Mouse (Mus musculus): ENCODE measurements around the gene Zbtb46. TPM values are rescaled to one million over a fixed set of nuclear protein-coding genes. Genes with fewer than 3 reads are reported as not detected.
"Not testable (repeated sequence)": the region's sequence is repeated elsewhere in the genome, so short reads cannot be mapped to it uniquely, and the experiment has no call there.

Zbtb46 gene
- polyA plus RNA-seq (2015; fragmentation: Nextera tagmentation; extraction: Ambion mirVana): 25.5 and 28.0 TPM in 2 replicates

DNA sequence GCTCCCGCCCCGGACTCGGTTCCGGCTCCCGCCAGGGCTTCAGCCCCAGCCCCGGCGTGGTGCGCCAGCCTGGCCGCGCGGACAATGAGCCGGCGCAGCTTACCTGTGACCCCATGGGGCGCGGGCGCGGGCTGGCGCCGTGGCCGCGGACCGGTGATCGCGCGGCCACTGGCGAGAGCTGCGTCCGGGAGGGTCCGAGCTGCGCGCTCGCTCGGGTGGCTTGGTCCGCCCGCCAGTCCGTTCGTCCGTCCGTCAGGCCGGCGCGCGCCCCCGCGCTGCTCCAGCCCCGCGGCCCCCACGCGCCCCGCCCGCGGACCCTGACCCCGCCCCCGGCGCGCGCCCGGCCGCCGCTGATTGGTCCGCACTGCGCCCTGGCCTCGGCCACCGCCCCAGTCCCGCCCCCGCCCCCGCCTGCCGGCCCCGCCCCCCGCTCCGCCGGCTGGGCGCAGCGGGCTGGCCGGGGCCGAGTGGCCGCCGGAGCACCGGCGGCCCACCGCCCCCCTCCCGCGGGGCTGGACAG lies at the start of gene Zbtb46:
TSS of gene Zbtb46 (minus strand) at position 274 of the 520 bp plus-strand sequence.
- Histone ChIP-seq H3K9me3 (replicated peaks) (no peaks in the 10 kb centered on the region), H3K4me2 (peak within 1 kb of the TSS; percentile 99), H3K27me3 (no peaks in the 10 kb centered on the region), H3K4me3 (replicated peaks) (peak within 1 kb of the TSS; percentile 96), H3K9ac (peak within 1 kb of the TSS; percentile 93), H3K27ac (peak within 1 kb of the TSS; percentile 97), H3K36me3 (no peaks in the 10 kb centered on the region), H3K4me1 (peaks cover 64% of the 10 kb centered on the region)
- ATAC-seq (replicated peaks; ENCODE audit: low FRiP score): peak; percentile 92
- WGBS: under 1% methylated on average over 55 of the region's 83 CpGs

DNA sequence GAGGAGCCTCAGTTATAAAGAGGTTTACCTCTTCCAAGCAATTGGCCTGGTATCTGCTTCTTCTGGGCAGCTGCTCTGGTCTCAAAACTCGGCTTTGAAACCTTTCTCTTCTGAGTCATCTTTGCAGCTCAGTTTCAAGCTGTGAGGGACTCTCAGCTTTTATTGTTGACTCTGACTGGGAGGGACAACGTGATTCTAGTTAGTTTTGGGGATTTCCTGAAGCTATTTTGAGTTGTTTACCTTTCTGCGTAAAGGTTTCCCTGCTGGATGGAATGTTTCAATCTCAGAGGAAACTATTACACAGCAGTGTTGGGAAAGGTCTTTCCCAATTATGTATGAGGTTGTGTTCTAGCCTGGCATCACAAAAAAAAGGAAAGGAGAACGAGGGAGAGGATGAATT lies 39.4 kb upstream of the Zbtb46 start:
- no peak overlapping the region for H3K9ac ChIP-seq
- no peaks in the 10 kb centered on the region for H3K9me3 ChIP-seq (replicated peaks)
- peaks cover 18% of the 10 kb centered on the region for H3K4me1 ChIP-seq
- peaks cover 50% of the 10 kb centered on the region for H3K36me3 ChIP-seq
- WGBS: 76% methylated on average over 4 of the region's 4 CpGs
- H3K27me3 ChIP-seq: no peaks in the 10 kb centered on the region
- no peak overlapping the region; the same call in 1 of the 2 replicates for H3K4me3 ChIP-seq (replicated peaks)
- ATAC-seq (replicated peaks; ENCODE audit: low FRiP score): no peak
- no peak overlapping the region for H3K27ac ChIP-seq
- peak overlapping the region; percentile 89; the same call in 1 of the 2 replicates for H3K4me2 ChIP-seq

DNA sequence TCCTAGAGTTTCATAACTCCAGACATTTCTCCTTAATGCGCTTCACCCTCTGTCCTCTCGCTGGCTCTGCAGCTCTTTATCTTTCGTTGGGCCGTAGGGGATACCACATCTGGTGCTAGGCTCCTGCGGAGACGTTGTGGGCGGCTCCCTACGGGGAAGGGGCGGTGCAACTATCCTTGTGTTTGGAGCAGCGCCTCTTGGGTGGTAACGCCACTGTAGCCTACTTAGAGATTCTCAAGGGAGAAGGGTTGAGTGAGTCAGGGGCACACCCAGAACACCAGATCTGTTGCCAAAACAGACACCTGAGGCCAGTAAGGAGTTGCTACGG lies 38.3 kb upstream of the Zbtb46 start:
- ATAC-seq (replicated peaks; ENCODE audit: low FRiP score): peak; percentile 79
- WGBS: 1% methylated on average over 12 of the region's 12 CpGs
- Histone ChIP-seq H3K27me3 (no peaks in the 10 kb centered on the region), H3K9me3 (replicated peaks) (no peaks in the 10 kb centered on the region), H3K4me3 (replicated peaks) (peak overlapping the region; percentile 85), H3K36me3 (peaks cover 39% of the 10 kb centered on the region), H3K9ac (peak overlapping the region; percentile 88), H3K27ac (peak overlapping the region; percentile 98), H3K4me2 (peak overlapping the region; percentile 89), H3K4me1 (peaks cover 22% of the 10 kb centered on the region)

DNA sequence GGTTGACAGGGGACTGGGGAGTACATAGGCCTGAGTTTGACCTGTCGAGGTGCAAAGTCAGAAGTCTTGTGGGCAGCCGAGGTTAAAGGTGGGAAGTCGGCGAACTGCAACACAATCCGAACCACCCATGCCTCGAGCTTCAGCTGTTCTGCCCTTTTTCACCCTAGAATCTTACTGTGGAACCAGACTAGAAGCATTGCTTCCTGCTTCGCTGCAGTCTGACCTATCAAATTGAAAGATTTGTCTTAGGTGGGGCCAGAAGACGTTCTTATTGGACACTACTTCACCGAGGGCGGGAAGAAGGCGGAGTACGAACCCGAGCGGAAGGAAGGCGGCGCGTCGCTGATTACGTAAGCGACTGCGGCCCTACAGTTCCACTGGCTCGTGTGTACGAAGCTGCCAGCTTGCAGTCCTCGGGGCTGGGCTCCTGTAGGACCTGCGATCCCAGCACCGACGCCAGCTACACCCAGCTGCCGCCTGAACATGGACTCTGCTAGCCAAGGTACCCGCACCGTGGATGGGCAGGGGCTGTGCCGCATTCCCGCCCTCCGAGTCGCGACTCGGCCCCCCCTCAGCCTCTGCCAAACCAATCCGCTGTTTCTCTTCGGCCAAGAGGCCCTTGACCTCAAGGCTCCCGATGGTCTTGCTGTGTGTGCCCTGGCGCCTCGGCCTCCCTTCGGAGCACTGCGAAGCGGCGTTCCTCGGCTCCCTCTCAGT lies 37.8 kb upstream of the Zbtb46 start, which contains the start of gene Tpd52l2:
TSS of gene Tpd52l2 (plus strand) at position 312 of the 717 bp plus-strand sequence.
- ATAC-seq (replicated peaks; ENCODE audit: low FRiP score): peak; percentile 98

DNA sequence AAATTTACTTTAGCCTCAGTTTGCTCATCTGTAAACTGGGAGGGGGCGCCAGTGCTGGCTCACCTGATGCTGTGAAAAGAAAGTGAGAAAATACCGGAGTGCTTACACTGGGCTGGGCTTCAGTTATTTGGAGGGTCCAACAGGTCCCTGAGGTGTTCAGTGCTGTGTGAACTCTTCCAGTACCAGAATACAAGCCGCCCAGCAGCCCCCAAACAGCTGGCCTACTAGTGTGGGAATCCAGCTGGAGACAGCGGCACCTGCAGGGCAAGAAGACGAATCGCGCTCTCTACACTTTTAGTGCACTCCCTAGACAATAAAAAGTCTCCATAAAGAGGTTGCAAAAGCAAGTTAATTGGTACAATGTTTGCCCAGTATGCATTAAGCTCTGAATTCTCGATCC lies 37.1 kb upstream of the Zbtb46 start:
- Histone ChIP-seq H3K36me3 (peaks cover 26% of the 10 kb centered on the region), H3K4me2 (peak overlapping the region; percentile 89), H3K9me3 (replicated peaks) (no peaks in the 10 kb centered on the region), H3K4me1 (peaks cover 28% of the 10 kb centered on the region), H3K4me3 (replicated peaks) (peak overlapping the region; percentile 85), H3K27ac (peak overlapping the region; percentile 98), H3K9ac (peak overlapping the region; percentile 45), H3K27me3 (no peaks in the 10 kb centered on the region)
- 13% methylated on average over 8 of the region's 8 CpGs for WGBS
- ATAC-seq (replicated peaks; ENCODE audit: low FRiP score): peak; percentile 74

More for the DNA sequence above, 37.8 kb upstream of the Zbtb46 start, which contains the start of gene Tpd52l2:
- H3K9ac ChIP-seq: peak within 1 kb of the TSS; percentile 88
- no peaks in the 10 kb centered on the region for H3K27me3 ChIP-seq
- peaks cover 25% of the 10 kb centered on the region for H3K4me1 ChIP-seq
- peak within 1 kb of the TSS; percentile 85 for H3K4me3 ChIP-seq (replicated peaks)
- peaks cover 34% of the 10 kb centered on the region for H3K36me3 ChIP-seq
- peak within 1 kb of the TSS; percentile 98 for H3K27ac ChIP-seq
- no peaks in the 10 kb centered on the region for H3K9me3 ChIP-seq (replicated peaks)
- WGBS: under 1% methylated on average over 46 of the region's 46 CpGs
- H3K4me2 ChIP-seq: peak within 1 kb of the TSS; percentile 89

DNA sequence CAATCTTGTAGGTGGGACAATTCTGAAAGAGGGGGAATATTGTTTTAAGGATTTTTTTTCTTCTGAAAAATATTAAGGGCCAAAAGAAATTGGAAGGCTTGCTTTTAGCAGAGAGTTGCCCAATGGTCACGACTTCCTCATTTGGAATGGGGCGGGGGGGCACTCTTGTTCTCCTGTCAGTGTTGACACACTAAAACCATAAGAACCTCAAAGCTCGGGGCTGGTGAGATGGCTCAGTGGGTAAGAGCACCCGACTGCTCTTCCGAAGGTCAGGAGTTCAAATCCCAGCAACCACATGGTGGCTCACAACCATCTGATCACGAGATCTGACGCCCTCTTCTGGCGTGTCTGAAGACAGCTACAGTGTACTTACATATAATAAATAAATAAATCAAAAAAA lies 36.6 kb upstream of the Zbtb46 start:
- not testable (repeated sequence) for H3K9me3 ChIP-seq (replicated peaks); H3K9ac ChIP-seq; ATAC-seq (replicated peaks; ENCODE audit: low FRiP score); H3K27me3 ChIP-seq
- 65% methylated on average over 8 of the region's 8 CpGs for WGBS
- Histone ChIP-seq H3K27ac (peak overlapping the region; percentile 98; the same call in 1 of the 2 replicates), H3K4me1 (peaks cover 28% of the 10 kb centered on the region), H3K4me2 (peak overlapping the region; percentile 89), H3K4me3 (replicated peaks) (peak overlapping the region; percentile 85; the same call in 1 of the 2 replicates), H3K36me3 (peaks cover 22% of the 10 kb centered on the region)

DNA sequence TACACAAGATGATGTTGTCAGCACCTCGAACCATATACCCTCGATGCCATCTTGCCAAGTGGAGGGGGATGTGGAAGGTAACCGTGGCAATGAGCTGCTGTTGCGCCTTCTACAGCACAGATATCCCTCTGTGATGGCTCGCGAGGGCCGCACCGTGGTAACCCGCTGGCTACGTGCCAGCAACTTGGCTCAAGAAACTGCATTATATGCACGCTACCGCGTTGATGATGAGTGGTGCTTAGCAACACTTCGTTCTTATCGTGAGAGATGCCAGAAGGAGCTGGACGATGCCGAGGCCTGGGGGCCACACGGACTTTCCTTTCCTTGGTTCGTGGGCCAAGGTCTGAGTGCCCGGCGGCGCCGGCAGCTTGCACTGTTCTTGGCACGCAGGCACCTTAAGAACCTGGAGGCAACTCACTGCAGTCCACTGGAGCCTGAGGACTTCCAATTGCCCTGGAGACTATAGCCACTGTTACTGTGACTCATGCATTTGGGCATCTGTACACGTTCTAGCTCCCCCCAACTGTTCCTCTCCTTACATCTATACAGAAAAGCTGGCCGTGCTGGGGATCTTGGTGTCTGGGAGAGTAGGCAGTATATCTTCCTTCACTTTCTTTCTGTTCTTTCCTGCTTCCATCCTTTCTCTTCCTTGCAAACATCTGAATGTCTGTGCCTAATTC lies 35.2 kb upstream of the Zbtb46 start:
- no peak overlapping the region for H3K4me2 ChIP-seq
- no peak overlapping the region for H3K4me3 ChIP-seq (replicated peaks)
- H3K9me3 ChIP-seq (replicated peaks): no peaks in the 10 kb centered on the region
- H3K27me3 ChIP-seq: no peaks in the 10 kb centered on the region
- H3K9ac ChIP-seq: no peak overlapping the region
- peaks cover 28% of the 10 kb centered on the region for H3K4me1 ChIP-seq
- H3K36me3 ChIP-seq: peaks cover 8% of the 10 kb centered on the region
- 82% methylated on average over 26 of the region's 26 CpGs for WGBS
- no peak for ATAC-seq (replicated peaks; ENCODE audit: low FRiP score)
- no peak overlapping the region for H3K27ac ChIP-seq

DNA sequence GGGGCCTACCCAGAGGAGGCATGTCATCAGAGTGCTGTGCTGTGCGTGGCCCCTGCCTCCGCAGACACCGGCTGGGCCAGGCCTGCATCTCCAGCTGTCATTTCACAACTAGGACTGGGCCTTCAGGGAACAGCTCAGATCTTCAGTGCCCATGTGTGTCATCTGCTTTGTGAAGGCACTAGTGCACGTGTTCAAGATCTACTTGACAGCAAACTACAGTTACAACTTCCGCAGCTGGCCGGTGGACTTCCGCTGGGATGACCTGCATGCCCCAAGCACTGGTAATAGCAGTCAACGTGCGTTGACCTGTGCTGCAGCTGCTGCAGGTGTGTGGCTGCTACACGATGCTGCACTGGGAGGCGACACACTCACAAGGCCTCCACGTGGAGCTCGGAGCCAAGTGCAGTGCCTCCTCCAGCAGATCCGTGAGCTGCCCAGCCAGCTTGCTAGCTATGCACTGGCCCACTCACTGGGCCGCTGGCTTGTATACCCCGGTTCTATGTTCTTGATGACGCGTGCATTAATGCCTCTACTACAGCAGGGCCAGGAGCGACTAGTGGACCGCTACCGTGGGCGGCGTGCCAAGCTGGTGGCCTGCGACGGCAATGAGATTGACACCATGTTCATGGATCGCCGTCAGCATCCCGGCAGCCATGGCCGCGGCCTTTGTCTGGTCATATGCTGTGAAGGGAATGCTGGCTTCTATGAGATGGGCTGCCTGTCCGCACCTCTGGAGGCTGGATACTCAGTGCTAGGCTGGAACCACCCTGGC lies 34.1 kb upstream of the Zbtb46 start, which contains the start of gene Abhd16b:
TSS of gene Abhd16b (plus strand) at position 51 of the 772 bp plus-strand sequence.
- H3K4me1 ChIP-seq: peaks cover 29% of the 10 kb centered on the region

DNA sequence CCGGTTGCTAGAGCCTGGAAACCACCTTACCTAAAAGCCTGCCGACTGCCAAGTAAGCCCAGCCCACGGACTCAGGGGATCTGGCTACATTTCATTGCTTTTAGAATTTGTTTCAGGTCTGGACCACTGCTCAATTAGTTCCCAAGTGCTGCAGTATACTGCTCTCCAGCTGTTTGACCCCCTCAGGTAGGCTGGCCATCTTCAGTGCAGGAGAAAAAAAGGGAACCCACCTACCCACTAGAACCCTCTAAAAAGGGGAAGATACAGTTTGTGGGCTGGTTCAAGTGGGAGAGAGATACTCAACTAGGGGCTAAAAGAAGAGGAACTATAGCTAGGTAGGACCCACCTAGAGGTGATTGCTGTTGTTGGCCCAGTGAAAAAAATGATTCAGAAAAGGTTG lies 33.0 kb upstream of the Zbtb46 start:
- WGBS: 41% methylated on average over 3 of the region's 3 CpGs
- ATAC-seq (replicated peaks; ENCODE audit: low FRiP score): no peak

More for the DNA sequence above, 34.1 kb upstream of the Zbtb46 start, which contains the start of gene Abhd16b:
- H3K27ac ChIP-seq: no peak within 1 kb of the TSS
- no peak within 1 kb of the TSS for H3K4me2 ChIP-seq
- H3K9ac ChIP-seq: no peak within 1 kb of the TSS
- no peaks in the 10 kb centered on the region for H3K9me3 ChIP-seq (replicated peaks)
- H3K36me3 ChIP-seq: no peaks in the 10 kb centered on the region
- WGBS: 80% methylated on average over 31 of the region's 31 CpGs
- H3K27me3 ChIP-seq: no peaks in the 10 kb centered on the region
- no peak within 1 kb of the TSS for H3K4me3 ChIP-seq (replicated peaks)
- no peak for ATAC-seq (replicated peaks; ENCODE audit: low FRiP score)

DNA sequence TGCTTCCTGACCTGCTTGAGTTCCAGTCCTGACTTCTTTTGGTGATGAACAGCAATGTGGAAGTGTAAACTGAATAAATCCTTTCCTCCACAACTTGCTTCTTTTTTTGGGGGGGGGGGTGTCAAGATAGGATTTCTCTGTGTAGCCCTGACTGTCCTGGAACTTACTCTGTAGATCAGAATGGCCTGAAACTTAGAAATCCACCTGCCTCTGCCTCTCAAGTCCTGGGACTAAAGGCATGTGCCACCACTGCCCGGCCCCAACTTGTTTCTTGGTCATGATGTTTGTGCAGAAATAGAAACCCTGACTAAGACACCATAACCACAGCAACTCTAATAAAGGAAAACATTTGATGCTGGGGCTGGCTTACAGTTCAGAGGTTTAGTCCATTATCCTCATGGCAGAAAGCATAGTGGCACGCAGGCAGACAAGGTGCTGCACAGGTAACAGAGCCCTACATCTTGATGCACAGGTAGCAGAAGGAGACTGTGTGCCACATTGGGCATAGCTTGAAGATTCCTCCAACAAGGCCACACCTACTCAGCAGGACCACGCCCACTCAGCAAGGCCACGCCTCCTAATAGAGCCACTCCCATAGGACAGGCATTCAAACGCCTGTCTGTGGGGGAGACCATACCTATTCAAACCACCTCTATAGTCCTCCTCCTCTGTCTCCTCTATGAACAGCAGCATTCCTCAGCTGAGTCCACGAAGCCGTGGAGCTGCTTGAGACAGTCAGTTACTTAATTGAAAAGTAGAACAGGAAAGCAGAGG lies 32.4 kb upstream of the Zbtb46 start:
- no peak overlapping the region for H3K9ac ChIP-seq
- no peak overlapping the region for H3K4me3 ChIP-seq (replicated peaks)
- no peak overlapping the region for H3K27ac ChIP-seq
- H3K4me1 ChIP-seq: peaks cover 39% of the 10 kb centered on the region
- 28% methylated on average over 7 of the region's 7 CpGs for WGBS
- no peaks in the 10 kb centered on the region for H3K36me3 ChIP-seq
- ATAC-seq (replicated peaks; ENCODE audit: low FRiP score): no peak
- H3K9me3 ChIP-seq (replicated peaks): no peaks in the 10 kb centered on the region
- no peaks in the 10 kb centered on the region for H3K27me3 ChIP-seq
- no peak overlapping the region for H3K4me2 ChIP-seq

More for the DNA sequence above, 33.0 kb upstream of the Zbtb46 start:
- Histone ChIP-seq H3K4me3 (replicated peaks) (no peak overlapping the region), H3K36me3 (no peaks in the 10 kb centered on the region), H3K4me2 (no peak overlapping the region), H3K9me3 (replicated peaks) (no peaks in the 10 kb centered on the region), H3K27ac (no peak overlapping the region), H3K27me3 (no peaks in the 10 kb centered on the region), H3K4me1 (peaks cover 33% of the 10 kb centered on the region), H3K9ac (no peak overlapping the region)

All from kidney, embryonic 15.5 days (tissue).